Mouse (Mus musculus): Measurements from ENCODE around the gene Fbxo40.

GRCm38 (mm10) chr16:37011922-37012289 is 21.6 kb upstream of the Fbxo40 start:
- TF ChIP-seq CTCF (IDR thresholded peaks at IDR 0.05): no peak
- no peak for TF ChIP-seq EP300 (IDR thresholded peaks at IDR 0.05)
